Mouse (Mus musculus) kidney, postnatal 0 days (tissue): ENCODE data around the gene Nlrc5. TPM values are rescaled to one million over a fixed set of nuclear protein-coding genes. Genes with fewer than 3 reads are reported as not detected.
A peak's percentile ranks its signal among the peaks of the same experiment; 100 is the strongest.

ENCODE experiments used
- ATAC-seq: fragments of 200-750 bp; cut with Nextera tagmentation; replicated peaks from 2 replicates; pipeline ENCODE4 v1.8.0; 2017; ENCODE audit warnings: low read depth, moderate number of reproducible peaks, moderate TSS enrichment, moderate library complexity; ENCODE audit not compliant: low FRiP score
- DNase-seq: peaks from one replicate; pipeline ENCODE4 v3.0.0-alpha.2; 2016; ENCODE audit warnings: low spot score
- H3K27ac ChIP-seq: fragments of 300-500 bp; sonication (generic); 2 replicates; pipeline ENCODE4 v1.5.1; 2014; ENCODE audit warnings: mild to moderate bottlenecking
- H3K27me3 ChIP-seq: fragments of 300-500 bp; sonication (generic); 2 replicates; pipeline ENCODE4 v1.6.1; 2014; ENCODE audit warnings: low read length, mixed read lengths; ENCODE audit not compliant: insufficient read depth
- H3K36me3 ChIP-seq: fragments of 300-500 bp; sonication (generic); 2 replicates; pipeline ENCODE4 v1.6.1; 2014; ENCODE audit warnings: low read length, mixed read lengths; ENCODE audit not compliant: insufficient read depth
- H3K4me1 ChIP-seq: fragments of 300-500 bp; sonication (generic); replicated peaks from 2 replicates; pipeline ENCODE4 v1.6.1; 2014; ENCODE audit warnings: antibody characterized with exemption, low read length, mixed read lengths; ENCODE audit not compliant: insufficient read depth
- H3K4me2 ChIP-seq: fragments of 300-500 bp; sonication (generic); 2 replicates; pipeline ENCODE4 v1.6.1; 2014; ENCODE audit warnings: mild to moderate bottlenecking, low read length, moderate library complexity, mixed read lengths
- H3K4me3 ChIP-seq: fragments of 300-500 bp; sonication (generic); replicated peaks from 2 replicates; pipeline ENCODE4 v1.5.1; 2014; ENCODE audit warnings: low read depth, low read length
- H3K9ac ChIP-seq: fragments of 300-500 bp; sonication (generic); 2 replicates; pipeline ENCODE4 v1.6.1; 2014; ENCODE audit warnings: low read depth, low read length
- H3K9me3 ChIP-seq: fragments of 300-500 bp; sonication (generic); replicated peaks from 2 replicates; pipeline ENCODE4 v1.6.1; 2016; ENCODE audit warnings: low read length, inconsistent platforms, mixed read lengths
- CTCF ChIP-seq: IDR thresholded peaks from 2 replicates; pipeline ENCODE4 v1.5.1; 2016; ENCODE audit warnings: antibody characterized with exemption, low read depth, mild to moderate bottlenecking, moderate library complexity
- WGBS: fragments of 180-500 bp; shearing (Covaris S2); extraction: QIAGEN DNeasy Blood & Tissue Kit; methylation state at CpG from one replicate; pipeline ENCODE4 v1.1.7; 2014; 5-methylcytosine and 5-hydroxymethylcytosine counted together
- polyA plus RNA-seq: library from polyadenylated mRNA; unstranded; fragments of >200 nt; fragmentation: Nextera tagmentation; extraction: Ambion mirVana; gene quantifications from 2 replicates; pipeline ENCODE4 v1.2.1, GENCODE M21; 2015

Nlrc5 gene
- polyA plus RNA-seq, 1 experiment from 2014 or later: 0.28 TPM

DNA sequence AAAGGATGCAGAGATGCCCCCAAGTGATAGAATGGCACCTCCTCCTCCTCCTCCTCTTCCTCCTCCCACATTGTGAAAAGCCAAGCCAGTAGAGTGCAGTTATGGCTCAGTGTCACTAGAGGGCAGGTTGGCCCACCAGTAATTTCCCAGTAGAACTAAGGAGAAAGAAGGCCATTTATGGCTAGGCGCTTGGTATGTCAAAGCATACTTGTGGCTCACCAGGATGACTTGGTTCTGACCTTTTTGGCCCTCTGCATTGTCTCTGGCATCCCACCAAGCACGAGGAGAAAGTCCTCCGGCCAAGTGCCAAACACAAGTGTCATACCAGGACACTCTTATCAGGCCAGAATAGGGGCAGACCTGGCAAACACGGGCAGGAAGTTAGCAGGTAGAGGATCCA, 94.1 kb downstream of the Nlrc5 start:
- DNase-seq (peak; percentile 81), ATAC-seq (no peak)
- Histone ChIP-seq H3K4me1 (no peaks in the 10 kb centered on the region), H3K36me3 (no peaks in the 10 kb centered on the region), H3K9ac (no peak overlapping the region), H3K9me3 (no peaks in the 10 kb centered on the region), H3K4me3 (no peak overlapping the region), H3K4me2 (no peak overlapping the region), H3K27ac (no peak overlapping the region), H3K27me3 (no peaks in the 10 kb centered on the region)
- 46% methylated on average over 4 of the region's 4 CpGs for WGBS
- TF ChIP-seq CTCF: peak; percentile 84

DNA sequence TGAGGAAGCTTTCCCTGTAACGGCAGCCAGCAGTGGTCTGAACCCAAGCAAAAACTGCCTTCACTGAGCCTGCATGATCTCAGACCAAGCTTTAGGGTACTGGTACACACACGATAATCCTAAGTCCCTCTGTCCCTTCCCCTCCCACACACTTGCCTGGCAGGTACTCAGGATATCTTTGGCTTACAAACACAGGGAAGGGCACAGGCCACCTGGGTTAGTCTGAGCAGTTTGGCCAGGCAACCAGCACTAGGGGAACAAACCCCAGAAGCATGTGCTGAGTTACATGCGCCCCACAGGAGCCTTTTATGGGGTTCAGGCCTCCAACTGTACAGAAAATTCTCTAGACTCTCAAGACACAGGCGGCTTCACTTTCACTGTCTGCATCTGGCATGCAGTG, 95.7 kb downstream of the Nlrc5 start:
- Histone ChIP-seq H3K9me3 (no peaks in the 10 kb centered on the region), H3K4me2 (no peak overlapping the region), H3K27me3 (no peaks in the 10 kb centered on the region), H3K9ac (no peak overlapping the region), H3K36me3 (no peaks in the 10 kb centered on the region), H3K4me3 (no peak overlapping the region), H3K4me1 (peaks cover 4% of the 10 kb centered on the region), H3K27ac (no peak overlapping the region)
- no peak for DNase-seq
- no peak for ATAC-seq
- TF ChIP-seq CTCF: no peak
- 71% methylated on average over 4 of the region's 4 CpGs for WGBS

GRCm38 (mm10) chr8:94530643-94531042, 96.5 kb downstream of the Nlrc5 start:
- TF ChIP-seq CTCF: no peak
- H3K9ac ChIP-seq: no peak overlapping the region
- H3K36me3 ChIP-seq: no peaks in the 10 kb centered on the region
- H3K9me3 ChIP-seq: no peaks in the 10 kb centered on the region
- 79% methylated on average over 4 of the region's 4 CpGs for WGBS
- peaks cover 4% of the 10 kb centered on the region for H3K4me1 ChIP-seq
- no peak overlapping the region for H3K4me2 ChIP-seq
- H3K27ac ChIP-seq: no peak overlapping the region
- H3K4me3 ChIP-seq: no peak overlapping the region
- DNase-seq (no peak), ATAC-seq (no peak)
- H3K27me3 ChIP-seq: no peaks in the 10 kb centered on the region

DNA sequence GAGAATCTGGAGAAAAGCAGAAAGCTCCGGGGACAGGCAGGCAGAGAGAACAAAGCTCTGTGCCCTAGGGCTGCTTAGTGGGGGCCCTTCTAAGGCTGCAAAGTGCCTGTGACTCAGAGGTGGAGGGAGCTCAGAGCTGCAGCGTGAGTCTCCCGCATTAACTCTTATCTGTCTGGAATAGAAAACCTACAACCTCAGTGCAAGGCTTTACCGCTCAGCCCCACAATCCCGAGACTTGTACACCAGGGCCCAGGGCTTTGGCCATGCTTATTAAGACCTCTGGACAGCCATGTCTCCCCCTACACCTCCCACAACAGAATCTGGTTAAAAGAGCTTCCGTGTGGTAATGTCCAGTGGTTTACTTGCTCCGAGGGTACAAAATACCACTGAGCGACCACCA, 97.8 kb downstream of the Nlrc5 start:
- no peak overlapping the region for H3K27ac ChIP-seq
- ATAC-seq (no peak), DNase-seq (no peak)
- 9% methylated on average over 8 of the region's 8 CpGs for WGBS
- H3K27me3 ChIP-seq: no peaks in the 10 kb centered on the region
- H3K9me3 ChIP-seq: no peaks in the 10 kb centered on the region
- H3K4me2 ChIP-seq: peak overlapping the region; percentile 98
- no peak for TF ChIP-seq CTCF
- no peak overlapping the region for H3K9ac ChIP-seq
- no peaks in the 10 kb centered on the region for H3K36me3 ChIP-seq
- H3K4me1 ChIP-seq: peaks cover 4% of the 10 kb centered on the region
- peak overlapping the region; percentile 69 for H3K4me3 ChIP-seq

GRCm38 (mm10) chr8:94532525-94532872, 98.3 kb downstream of the Nlrc5 start:
- Histone ChIP-seq H3K27ac (no peak overlapping the region), H3K27me3 (no peaks in the 10 kb centered on the region), H3K9me3 (no peaks in the 10 kb centered on the region), H3K9ac (peak overlapping the region; percentile 66), H3K36me3 (no peaks in the 10 kb centered on the region), H3K4me3 (peak overlapping the region; percentile 69), H3K4me1 (peaks cover 4% of the 10 kb centered on the region), H3K4me2 (peak overlapping the region; percentile 98)
- DNase-seq (no peak), ATAC-seq (no peak)
- TF ChIP-seq CTCF: no peak
- under 1% methylated on average over 34 of the region's 34 CpGs for WGBS

DNA sequence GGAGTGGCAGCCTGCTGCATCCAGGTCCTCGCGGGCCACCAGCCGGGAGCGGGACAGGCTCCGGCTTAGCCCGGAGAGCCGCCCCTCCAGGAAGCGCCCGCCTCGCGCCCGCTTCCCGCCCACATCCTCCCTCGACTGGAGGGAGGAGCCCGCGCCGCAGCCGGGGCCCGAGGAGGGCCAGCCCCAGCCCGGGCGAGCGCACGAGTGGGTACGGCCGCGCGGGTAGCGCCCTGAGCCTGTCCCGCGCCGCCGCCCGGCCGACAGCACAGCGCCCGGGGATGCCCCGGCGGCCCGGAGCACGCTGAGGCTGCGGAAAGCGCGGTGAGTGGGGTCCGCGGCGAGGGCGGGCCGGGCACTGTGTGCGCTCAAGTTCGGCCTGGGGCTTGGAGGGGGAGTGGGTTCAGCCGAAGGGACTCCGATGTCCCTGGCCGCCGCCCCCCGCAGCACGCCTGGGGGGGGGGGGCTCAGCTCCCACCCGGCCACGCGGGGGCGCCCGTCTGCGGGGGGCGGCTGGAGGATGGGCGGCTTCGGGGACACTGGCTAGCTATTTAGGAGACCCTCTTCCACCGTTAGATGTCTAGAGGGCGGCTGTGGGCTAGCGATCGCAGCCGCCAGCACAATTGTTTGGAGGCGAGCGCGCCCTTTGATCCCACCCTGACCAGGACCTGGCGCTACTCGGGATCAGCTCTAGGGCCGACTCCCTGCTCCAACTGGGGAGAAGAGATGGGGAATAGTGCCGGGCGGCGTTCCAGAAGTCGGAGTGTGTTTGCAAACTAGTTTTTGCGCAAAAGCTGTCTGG, 98.9 kb downstream of the Nlrc5 start, which contains the start of gene Cpne2:
Gene Cpne2, plus strand, starts transcription at position 118 of the 799 bp plus-strand sequence.
- Histone ChIP-seq H3K9ac (peak within 1 kb of the TSS; percentile 66), H3K4me1 (peaks cover 4% of the 10 kb centered on the region), H3K36me3 (no peaks in the 10 kb centered on the region), H3K27me3 (no peaks in the 10 kb centered on the region), H3K9me3 (no peaks in the 10 kb centered on the region), H3K27ac (no peak within 1 kb of the TSS), H3K4me3 (peak within 1 kb of the TSS; percentile 69), H3K4me2 (peak within 1 kb of the TSS; percentile 98)
- WGBS: under 1% methylated on average over 75 of the region's 81 CpGs
- peak; percentile 39; the same call in 1 of the 2 replicates for TF ChIP-seq CTCF
- peak; percentile 70 for DNase-seq
- ATAC-seq: peak; percentile 78
